Mouse (Mus musculus) small intestine, adult 2 months (tissue): ENCODE measurements at regions not wholly inside any gene's neighbourhood (a gene's known extent, or its start where the extent isn't known, plus 50 kb on each side); places are given as distances from the start of the nearest gene placed in this dataset.

Experiments used
- CTCF ChIP-seq: fragments of 200-500 bp; IDR thresholded peaks from 2 replicates; pipeline ENCODE4 v1.5.1; 2012; ENCODE audit warnings: low read depth, mild to moderate bottlenecking, control low read depth, inconsistent platforms, low read length, moderate library complexity, mixed read lengths; ENCODE audit not compliant: insufficient replicate concordance, insufficient read length; ENCODE audit errors: extremely low read depth
- POLR2A ChIP-seq: fragments of 200-500 bp; IDR thresholded peaks from 2 replicates; pipeline ENCODE4 v1.6.1; 2012; ENCODE audit warnings: low read depth, mild to moderate bottlenecking, control low read depth, inconsistent platforms, low read length, moderate library complexity

- TF ChIP-seq CTCF (no peak), POLR2A (no peak)
Measured at GRCm38 (mm10) chr8:88916064-88916463, 127.9 kb downstream of the Sall1 start.
